Mouse (Mus musculus): ENCODE results near the gene Ccng1.

Ccng1 gene

DNA sequence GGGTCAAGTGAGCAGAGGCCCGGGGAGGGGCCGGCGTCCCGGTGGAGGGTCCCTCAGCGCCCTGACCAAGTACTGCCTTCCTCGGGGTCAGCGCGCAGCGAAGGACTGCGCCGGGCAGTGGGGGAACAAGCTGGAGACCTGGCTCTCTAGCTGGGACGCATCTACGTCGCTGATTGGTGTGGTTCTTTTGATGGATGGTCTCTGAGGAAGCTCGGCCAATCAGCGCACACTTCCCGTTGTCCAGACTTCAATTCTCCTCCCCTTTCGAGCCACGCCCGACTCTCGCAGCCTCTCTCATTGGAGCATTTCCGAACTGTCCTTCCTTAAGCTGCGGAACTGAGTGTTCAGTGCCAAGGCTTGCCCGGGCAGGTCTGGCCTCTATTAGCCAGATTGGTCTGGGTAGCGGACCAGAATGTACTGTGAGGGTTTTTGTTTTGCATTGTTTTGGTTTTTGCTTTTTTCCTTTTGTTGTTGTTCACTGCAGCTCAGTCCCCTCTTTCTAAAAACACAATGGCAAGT, at the start of gene Ccng1:
Ccng1 (minus strand) TSS at position 203 of the 519 bp plus-strand sequence.
- in situ Hi-C loops (cut with MboI, MseI), result no loop called here

- in situ Hi-C loops (cut with MboI, MseI), result no loop called here
Observed at GRCm38 (mm10) chr11:40790307-40790706, 35.2 kb upstream of the Ccng1 start.

DNA sequence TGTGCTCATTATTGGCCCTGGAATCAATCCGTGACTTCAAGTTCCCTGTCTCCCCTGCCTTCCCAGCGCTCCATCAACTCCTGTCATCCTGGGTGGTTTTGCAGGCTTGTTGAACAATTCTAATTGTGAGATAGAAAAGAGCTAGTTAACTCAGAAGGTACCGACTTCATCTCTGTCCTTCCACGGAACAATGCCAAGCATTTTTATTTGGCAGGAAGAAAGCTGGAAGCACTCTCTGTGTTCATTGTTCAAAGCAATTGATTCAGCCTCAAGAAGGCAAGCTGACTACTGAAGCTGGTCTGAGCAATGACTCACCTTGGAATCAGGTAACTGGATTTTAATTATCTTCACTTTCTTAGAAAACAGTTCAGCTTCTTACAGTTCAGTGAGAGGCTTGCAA, 34.6 kb upstream of the Ccng1 start:
- in situ Hi-C loops (cut with MboI, MseI), result no loop called here

- in situ Hi-C loops (cut with MboI, MseI), result no loop called here
Observed at GRCm38 (mm10) chr11:40786900-40787299, 31.8 kb upstream of the Ccng1 start.

DNA sequence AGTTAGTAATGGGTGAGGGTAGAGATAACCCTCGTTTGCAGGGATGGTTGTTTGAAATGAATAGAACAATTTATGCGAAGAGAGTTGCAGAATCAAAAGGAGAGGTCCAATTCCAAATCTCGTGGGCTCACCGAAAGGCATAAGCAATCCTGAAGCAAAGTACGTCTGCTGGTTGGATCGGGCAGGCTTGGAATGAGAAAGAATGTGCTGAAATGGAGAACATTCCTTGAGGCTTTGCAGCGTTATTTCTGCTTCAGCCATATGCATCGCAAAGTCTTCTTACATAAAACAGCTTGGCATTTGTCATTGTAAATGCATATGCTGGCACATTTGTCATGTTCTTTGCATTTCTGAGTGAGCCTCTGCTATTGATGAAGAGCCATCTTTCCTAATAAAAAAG, 29.2 kb upstream of the Ccng1 start:
- in situ Hi-C loops (cut with MboI, MseI), result no loop called here

DNA sequence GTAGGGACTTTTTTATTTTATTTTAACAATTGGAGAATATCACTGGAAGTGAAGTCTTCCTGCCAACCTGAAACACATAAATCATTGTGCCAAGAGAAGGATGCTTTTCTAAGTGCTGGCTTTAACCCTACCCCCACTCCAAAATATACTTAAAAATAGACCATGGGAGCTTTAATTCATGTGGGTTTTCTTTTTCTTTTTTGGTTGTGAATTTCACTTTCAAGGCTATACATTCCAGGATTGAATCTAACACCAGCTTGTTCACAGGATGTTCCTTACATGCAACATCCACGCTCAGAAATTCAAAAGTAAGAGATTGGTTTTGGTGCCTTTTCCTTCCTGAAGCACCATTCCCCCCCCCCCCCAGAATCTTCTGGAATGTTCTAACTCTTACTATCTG, 28.2 kb upstream of the Ccng1 start:
- in situ Hi-C loops (cut with MboI, MseI), result no loop called here

DNA sequence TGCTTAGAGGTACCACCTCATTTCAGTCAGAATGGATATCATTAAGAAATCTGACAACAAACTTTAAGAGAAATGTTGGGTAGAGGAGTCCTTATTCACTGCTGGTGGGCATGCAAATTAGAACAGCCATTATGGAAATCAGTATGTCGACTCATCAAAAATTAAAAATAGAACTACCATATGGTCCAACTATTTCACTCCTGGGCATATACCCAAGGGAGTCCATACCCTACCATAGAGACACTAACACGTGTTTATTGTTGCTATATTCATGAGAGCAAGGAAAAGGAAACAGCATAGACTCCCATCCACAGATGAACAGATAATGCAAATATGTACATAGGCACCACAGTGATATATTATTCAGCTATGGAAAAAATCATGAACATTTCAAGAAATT, 26.7 kb upstream of the Ccng1 start:
- in situ Hi-C loops (cut with MboI, MseI), result no loop called here

DNA sequence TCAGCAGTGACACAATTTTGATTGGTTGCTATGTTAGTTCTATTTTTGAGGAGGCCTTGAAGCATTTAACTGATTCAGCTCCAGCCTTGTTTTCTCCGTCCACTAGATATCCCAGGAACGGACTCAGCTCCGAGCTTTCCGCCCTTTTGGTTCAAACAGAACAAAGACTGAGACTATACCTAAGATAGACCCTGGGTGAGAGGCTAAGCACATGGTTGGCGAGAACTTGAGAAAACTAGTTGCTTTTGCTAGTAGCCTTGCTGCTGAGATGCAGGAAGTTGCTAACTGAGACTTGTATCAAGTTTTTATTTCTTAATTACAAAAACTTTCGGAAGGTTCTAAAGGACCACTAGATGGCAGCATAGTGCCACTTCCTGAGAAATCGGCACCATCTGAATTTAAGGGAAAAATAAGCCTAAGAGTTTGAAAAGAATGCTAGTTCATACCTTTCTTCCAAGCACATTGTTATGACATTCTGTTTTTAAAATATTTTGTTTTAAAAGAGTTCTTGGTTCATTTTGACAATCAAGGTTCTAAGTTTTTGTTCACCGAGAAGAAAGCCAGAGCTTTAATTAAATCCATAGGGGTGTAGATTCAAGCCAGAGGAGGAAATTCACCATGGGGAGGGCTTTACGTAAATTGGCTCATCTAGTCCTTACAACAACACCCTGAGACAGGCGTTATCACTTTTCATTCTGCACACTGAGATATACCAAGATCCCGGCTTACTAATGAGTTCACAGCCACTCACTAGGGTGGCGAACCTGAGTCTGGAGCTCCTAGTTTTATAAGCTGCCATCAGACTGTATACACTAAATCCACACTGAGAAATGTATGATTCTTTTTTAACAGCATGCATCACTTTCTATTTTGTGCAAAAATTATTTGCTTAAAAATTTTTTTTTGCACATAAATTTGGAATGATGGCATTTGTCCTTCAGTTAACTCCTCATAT, 20.5 kb upstream of the Ccng1 start:
- in situ Hi-C loops (cut with MboI, MseI), result no loop called here

DNA sequence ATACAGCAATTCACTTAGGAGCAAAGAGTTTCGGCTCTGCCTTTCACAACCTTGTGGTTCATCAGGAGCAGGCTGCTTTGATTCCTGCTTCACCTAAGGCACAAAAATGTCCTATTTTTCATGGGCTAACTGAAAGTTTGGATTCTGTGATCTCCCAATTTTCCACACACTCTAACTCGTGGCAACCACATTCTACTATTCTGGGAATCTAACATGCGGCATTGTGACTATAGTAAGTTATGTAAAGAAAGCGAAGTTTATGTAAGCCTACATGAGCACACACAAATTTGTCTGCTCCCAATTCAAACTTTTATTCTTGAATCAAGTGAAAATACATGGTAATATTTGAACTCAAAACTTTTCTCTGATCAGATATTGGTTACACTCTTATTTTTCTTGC, 9.6 kb upstream of the Ccng1 start:
- in situ Hi-C loops (cut with MboI, MseI), result no loop called here

- in situ Hi-C loops (cut with MboI, MseI), result no loop called here
Observed at GRCm38 (mm10) chr11:40763395-40763794, 8.3 kb upstream of the Ccng1 start.

- in situ Hi-C loops (cut with MboI, MseI), result no loop called here
Observed at GRCm38 (mm10) chr11:40759896-40760295, 4.8 kb upstream of the Ccng1 start.

DNA sequence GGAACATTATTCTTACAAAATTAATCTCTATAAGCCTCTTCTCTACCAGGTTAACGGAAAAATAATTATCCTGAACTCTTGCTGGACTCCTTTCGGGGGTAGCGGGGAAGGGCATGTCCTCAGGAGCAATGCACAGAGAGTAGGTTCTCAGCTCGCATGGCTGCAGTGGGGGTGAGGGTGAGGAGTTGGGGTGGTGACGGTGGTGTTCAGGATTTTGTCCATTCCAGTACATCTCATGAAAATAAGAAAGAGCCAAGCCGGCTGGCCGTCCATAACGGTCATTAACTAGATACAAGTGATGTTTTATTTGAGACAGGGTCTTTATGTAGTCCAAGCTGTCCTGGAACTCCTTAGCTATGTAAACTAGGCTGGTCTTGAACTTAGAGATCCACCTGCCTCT, 857 bp upstream of the Ccng1 start:
- in situ Hi-C loops (cut with MboI, MseI), result no loop called here

GRCm38 (mm10) chr11:40754664-40755107, 425 bp downstream of the Ccng1 start:
- in situ Hi-C loops (cut with MboI, MseI), result no loop called here

GRCm38 (mm10) chr11:40753836-40754235, 1.3 kb downstream of the Ccng1 start:
- in situ Hi-C loops (cut with MboI, MseI), result no loop called here

DNA sequence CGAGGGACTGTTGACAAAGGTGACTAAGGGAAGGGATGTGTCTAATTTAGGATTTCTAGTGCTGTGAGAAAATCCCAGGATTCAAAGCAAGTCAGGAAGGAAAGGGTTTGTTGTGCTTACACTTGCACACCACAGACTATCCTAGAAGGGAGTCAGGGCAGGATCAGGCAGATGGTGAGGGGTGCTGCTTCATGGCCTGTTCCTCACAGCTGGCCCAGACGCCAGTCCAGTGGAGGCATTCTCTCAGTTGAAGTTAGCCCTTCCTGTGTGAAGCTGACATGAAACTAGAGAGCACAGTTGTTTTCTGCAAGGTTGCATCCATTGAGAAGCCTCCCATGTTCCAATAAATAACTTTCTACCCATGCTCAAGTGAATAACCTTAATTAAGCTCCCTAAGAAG, 7.4 kb downstream of the Ccng1 start:
- in situ Hi-C loops (cut with MboI, MseI), result no loop called here

DNA sequence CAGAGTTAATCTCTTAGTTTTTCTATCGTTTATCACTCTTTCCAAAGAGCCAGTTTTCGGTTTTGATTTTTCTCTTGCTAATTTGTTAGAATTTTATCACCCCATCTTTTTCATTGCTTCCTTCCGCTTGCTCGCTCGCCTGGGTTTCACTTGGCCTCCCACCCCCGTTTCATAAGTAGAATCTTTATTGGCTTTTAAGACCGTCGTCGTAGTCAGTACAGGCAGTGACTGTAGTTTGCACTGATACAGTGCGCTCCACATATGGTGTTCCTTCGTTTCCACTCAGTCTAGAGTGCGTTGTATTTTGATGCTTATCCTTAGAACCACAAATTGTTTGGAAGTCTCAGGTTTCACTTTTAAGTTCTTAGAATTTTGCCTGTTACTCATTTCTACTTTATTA, 8.8 kb downstream of the Ccng1 start:
- in situ Hi-C loops (cut with MboI, MseI), result no loop called here

GRCm38 (mm10) chr11:40744348-40744747, 10.8 kb downstream of the Ccng1 start:
- in situ Hi-C loops (cut with MboI, MseI), result loop anchor here (5.0 kb wide), 1 partner anchor 42 kb away; no protein-coding TSS in a partner anchor

DNA sequence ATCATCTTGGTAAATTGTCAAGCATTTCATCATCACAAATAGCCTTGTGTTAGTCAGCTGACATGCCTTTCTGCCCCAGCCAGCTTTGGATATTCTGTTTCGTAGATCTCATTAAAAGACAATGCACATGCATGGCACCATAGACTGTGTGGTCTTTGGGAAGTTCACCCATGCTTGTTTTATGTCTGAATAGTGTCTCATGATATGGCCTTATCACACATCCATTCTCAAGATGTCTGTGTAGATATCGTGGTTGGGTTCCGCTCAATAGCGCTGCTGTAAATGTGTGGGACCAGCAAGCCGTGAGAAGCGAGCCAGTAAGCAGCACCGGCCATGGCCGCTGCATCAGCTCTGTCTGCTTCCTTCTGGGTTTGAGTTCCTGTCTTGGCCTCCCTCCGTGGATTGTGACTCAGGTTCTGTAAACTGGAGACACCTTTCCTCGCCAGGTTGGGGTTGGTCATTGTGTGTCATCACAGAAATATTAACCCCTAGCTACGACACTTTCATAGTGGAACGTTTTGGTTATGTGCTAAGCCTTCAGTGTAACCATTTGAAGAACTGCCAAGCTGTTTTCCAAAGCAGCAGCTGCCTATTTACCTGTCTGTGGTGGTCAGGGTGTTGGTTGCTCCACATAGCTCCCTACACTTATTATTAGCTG, 13.4 kb downstream of the Ccng1 start:
- in situ Hi-C loops (cut with MboI, MseI), result loop anchor here (5.0 kb wide), 1 partner anchor 39 kb away; no protein-coding TSS in a partner anchor

DNA sequence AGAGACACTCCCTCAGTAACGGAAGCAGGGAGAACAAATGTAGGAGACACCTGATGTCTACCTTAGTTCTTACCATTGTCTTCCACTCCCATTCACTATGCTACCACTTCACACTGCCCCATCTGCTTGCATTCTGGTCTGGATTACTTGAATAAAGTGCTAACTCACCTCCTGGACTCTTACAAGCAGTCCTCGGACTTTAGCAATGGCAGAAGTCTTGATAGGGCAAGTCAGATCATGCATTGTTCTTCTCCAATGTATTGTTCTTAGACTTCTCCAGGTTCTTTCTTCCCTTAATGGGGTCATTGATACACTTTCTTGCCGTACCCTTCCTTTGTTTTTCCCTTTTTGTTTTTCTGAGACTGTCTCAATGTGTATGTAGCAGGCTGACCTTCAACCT, 17.7 kb downstream of the Ccng1 start:
- in situ Hi-C loops (cut with MboI, MseI), result no loop called here

- in situ Hi-C loops (cut with MboI, MseI), result no loop called here
Observed at GRCm38 (mm10) chr11:40734251-40734752, 20.8 kb downstream of the Ccng1 start.

DNA sequence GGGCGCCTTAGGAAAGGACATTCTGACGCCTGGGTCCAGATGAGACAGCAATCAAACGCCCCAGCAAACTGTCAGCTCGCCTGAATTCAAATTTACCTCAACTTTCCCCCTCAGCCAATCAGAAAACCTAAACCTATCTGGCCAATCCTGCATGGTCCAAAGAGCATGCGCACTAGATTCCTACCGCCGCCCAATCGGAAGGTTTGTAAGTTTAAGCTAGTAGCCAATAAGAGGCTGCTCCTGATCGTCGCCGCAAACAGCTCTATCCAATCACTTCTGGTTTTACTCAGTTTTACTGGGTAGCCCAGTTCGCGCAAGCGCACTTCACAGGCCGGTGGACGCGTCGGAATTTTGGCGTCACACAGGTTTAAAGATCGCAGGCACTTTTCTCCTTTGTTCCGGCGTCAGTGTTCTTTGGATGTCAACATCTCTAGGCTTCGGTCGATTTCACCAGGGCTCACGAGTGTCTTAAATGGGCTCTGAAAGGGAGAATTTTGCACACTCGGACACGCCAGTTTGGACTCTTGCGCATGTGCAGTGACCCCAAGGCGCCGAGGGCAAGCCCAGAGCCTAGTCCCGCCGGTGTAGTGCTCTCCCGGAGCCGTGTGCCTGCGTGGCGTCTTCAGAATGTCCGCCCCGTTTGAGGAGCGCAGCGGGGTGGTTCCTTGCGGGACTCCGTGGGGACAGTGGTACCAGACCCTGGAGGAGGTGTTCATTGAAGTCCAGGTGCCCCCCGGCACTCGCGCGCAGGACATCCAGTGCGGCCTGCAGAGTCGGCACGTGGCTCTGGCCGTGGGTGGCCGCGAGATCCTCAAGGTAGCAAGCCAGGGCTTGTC, 21.6 kb downstream of the Ccng1 start, which contains the start of the genes Hmmr and Nudcd2:
Hmmr (minus strand) TSS at position 84 of the 836 bp plus-strand sequence.
Nudcd2 (plus strand) TSS at position 329 of the 836 bp plus-strand sequence.
- in situ Hi-C loops (cut with MboI, MseI), result no loop called here
